Mouse (Mus musculus) mesoderm, embryonic 11.5 days (tissue): ENCODE data around the gene Tmem115.
"Not testable (repeated sequence)": the region's sequence is repeated elsewhere in the genome, so short reads cannot be mapped to it uniquely, and the experiment has no call there.

Experiments
- DNase-seq: peaks from one replicate; pipeline ENCODE4 v3.0.0-alpha.2; 2012; ENCODE audit warnings: low read depth, low spot score

The Tmem115 gene

DNA sequence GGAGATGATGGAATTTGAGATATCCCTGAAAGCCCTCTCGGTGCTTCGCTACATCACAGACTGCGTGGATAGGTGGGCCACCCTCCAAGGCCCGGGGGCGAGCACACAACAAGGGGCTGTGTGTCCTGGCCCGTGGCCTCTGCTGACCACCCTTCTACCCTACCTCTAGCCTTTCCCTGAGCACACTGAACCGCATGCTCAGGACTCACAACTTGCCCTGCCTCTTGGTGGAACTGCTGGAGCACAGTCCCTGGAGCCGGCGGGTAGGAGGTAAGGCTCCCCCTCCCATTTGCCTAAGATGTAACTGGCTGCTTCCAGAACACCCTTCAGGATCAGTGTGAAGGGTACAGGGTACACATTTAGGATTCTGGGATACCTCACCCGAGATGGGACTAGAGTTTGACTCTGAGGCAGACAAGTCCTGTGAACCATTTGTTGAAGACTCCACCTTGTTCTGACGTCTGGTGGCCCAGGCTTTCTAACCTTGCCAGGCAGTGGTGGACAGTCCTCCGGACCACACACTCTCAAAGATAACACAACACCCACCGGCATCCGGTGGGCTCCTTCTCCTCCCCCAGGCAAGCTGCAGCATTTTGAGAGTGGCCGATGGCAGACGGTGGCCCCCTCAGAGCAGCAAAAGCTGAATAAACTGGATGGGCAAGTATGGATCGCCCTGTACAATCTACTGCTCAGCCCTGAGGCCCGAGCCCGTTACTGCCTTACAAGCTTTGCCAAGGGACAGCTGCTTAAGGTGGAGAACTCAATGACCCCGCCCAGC lies 15.7 kb downstream of the Tmem115 start:
- DNase-seq = no peak

DNA sequence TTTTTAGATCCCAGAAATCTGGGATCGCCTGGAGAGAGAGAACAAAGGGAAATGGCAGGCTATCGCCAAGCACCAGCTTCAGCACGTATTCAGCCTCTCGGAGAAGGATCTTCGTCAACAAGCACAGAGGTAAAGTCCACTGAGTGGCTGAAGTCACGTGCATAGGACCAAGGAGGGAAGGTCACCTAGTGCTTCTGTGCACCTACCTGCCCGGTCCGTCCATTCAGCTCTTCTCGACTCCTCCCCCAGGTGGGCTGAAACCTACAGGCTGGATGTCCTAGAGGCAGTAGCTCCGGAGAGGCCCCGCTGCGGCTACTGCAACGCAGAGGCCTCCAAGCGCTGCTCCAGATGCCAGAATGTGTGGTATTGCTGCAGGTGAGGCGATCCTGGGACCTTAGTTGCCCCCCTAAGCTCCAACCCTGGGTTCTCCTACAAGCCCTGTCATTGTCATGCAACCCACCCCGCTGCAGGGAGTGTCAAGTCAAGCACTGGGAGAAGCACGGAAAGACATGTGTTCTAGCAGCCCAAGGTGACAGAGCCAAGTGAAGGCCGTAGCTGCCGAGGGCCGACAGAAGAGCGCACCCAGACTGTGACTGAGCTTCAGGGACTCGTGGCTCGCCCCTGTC lies 16.9 kb downstream of the Tmem115 start:
- DNase-seq = no peak

DNA sequence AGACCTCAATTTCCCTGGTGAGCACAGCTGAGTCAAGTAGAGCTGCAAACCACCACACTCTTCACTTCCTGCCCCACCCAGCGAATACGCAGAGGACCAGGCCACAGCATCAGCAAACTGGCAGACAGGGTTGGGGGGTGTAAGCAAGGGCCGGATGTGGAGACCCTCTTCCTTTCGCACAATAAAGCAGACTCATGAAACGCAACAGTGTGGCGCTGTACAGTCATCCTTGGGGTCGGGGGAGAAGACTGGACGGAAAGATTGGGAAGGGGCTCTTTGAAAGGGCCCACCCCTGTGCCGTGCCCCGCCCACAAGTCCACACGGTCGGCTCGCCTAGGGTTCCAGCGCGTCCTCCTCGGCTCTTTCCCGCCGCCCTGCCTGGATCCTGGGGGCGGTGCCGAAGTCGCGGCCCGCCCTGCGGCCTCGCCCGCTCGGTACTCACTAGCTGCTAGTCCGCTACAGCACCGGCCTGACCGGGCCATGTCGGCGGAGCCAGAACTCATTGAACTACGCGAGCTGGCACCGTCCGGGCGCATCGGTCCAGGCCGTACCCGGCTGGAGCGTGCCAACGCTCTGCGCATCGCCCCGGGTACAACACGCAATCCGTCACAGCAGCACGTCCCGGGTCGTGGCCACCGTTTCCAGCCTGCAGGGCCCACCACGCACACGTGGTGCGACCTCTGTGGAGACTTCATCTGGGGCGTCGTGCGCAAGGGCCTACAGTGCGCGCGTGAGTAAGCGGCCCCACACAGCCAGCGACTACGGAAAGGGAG lies 17.6 kb downstream of the Tmem115 start, which contains the start of gene Rassf1:
Rassf1 (plus strand) TSS at position 439 of the 773 bp plus-strand sequence.
- DNase-seq = peak; percentile 68

DNA sequence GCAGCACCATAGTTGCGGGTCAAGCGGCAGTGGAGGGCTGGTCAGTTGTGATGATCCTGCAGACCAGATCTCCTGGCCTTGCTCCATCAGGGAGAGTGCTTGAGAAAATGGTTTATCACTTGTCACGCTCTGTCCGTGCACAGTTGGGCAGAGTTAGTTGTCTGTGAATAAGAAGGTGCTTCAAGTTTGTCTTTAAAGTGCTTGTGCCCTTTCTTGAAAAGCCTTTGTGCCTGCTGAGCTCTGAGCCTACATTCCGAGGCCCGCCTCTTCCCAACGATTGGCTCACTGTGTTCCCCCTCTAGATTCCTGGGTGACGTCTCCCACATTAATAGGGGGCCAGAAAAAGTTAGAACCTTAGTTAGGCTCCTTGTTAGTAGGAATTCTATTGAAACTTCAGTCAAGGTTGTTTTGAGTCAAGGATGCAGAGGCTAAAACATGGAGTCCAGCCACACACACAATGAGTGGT lies 18.2 kb downstream of the Tmem115 start:
- no peak for DNase-seq

DNA sequence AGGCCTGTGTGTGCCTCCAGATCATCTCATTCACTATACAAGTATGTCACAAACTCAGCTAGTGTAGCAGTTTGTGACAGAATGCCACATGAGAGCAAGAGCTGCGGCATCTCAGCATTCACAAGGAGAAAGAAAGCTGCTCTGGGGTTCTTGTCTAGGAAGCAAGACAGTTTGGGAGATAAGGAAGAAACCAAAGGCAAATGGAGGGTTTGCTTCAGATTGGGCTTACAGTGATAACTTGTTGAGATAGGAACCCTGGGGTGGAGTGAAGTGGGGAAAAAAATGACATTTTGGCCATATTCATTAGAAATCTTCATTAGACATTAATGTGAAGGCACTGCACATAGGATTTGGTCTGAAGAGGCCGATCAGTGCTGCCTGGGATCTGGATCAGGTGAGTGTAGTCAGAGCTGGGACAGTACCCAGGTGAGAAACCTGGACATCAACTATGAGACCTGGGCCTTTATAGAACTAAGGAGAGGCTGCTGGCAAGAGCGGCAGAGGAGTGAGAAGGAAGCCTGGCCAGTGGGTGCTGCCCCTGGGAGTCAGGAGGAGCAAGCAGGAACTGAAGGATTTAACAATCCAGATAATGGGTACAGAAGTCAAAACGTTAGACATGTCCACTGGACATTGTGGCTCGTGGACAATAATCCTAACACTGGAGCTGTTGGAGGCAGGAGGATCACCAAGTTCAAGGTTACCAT lies 19.1 kb downstream of the Tmem115 start:
- DNase-seq = no peak

DNA sequence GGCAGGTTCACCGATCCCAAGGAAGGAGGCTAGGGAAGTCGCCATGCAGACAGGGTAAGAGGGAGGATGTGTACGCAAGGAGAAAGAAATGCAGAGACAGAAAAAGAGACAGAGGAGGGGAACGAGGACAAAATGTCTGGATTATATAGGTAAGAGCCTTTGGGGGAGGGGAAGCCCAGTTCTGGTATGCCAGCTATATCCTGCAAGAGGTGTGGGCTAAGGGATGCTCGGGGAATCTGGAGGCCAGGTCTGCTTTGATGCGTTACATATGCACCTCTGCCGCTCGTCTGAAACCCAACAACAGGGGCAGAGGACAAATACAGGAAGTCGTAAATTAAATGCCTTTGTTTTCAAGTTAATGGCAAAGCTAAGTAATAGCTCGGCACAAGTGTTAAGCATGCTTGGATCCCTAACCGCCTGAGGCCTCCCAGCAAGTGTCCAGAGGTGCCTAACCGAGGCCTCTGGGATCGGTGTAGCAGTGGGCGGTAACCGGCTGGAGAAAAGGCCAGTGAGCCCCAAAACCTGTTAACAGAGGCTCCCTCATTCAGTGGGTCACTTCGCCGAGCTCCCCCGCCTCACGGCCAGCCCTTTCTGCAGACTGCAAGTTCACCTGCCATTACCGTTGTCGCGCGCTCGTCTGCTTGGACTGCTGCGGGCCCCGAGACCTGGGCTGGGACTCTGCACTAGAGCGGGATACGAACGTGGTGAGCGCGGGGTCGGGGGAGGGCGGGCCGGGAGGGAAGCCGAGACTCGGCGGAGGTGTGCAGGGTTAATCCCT lies 20.0 kb downstream of the Tmem115 start:
- DNase-seq = no peak

DNA sequence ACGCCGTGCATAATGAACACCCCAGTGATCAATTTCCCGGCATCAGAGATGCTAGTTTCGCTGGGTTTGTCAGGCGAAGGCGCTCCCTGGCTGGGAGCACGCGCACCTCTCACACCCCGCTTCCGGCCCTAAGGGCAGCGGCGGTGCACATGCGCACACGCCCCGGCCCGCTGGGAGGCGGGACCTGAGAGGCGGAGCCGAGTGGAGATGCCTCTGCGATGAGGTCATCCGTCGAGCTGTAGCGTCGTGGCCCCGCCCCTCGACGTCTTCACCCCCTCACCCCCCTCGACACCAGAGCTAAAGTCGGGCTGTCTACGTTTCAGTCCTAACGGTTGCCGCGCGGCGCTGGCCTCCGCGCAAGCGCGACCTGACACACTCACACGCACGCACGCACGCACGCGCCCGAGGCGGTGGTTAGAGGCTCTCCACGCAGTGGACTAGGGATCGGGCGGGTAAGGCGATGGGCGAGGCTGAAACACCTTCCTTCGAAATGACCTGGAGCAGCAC lies 20.6 kb downstream of the Tmem115 start:
- peak; percentile 99 for DNase-seq

DNA sequence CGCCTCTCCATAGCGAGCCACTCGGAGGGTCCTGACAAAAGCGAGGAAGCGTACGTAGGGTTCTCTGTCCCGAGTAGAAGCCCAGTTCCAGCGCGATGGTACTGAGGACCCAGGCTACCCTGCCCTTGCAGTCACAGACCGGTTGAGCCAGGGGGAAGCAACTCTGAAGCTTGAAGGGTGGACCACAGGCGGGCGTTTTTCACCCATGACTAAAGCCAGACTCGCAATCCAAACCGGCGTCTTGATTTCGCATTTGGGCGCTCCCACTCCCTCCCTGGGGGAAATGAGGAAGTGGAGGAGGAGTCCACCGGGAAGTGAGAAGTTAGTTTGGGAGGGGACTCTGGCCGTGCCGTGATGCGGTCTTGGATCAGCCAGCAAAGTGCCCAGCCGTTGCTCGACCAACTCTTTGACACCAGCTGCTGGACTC lies 21.3 kb downstream of the Tmem115 start:
- DNase-seq = peak; percentile 60

DNA sequence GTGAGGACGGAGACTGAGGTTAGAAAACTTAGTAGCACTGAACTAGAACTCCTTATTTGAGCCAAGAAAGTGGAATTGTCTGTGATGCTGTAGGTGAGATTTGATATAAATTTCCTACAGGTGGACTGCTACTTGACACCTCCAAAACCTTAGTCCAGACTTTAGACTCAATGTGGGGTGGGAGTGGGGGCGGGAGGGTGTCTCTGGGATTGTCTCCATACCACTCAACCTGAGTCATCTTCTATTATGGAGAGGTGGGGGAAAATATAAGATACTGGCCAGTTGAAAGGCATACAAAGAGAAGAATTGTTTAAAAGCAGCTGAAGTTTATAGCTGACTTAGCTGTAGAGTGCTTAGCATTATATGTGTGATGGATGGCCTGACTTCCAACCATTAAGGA lies 22.0 kb downstream of the Tmem115 start:
- DNase-seq = no peak

DNA sequence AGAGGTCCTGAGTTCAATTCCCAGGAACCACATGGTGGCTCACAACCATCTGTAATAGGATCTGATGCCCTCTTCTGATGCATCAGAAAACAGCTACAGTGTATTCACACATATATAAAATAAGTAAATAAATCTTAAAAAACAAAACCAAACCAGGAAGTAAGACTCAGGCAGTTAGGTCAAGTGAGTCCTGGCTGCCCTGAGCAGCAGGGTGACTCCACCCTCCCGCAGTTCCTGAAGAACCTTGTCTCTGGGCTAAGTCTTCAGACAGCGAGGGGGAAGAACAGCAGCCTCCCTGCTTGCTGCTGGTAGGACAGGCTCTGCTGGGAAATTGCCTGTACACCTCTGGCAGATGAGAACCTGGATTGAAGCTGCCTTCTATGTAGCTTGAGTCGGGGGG lies 22.6 kb downstream of the Tmem115 start:
- DNase-seq = no peak

DNA sequence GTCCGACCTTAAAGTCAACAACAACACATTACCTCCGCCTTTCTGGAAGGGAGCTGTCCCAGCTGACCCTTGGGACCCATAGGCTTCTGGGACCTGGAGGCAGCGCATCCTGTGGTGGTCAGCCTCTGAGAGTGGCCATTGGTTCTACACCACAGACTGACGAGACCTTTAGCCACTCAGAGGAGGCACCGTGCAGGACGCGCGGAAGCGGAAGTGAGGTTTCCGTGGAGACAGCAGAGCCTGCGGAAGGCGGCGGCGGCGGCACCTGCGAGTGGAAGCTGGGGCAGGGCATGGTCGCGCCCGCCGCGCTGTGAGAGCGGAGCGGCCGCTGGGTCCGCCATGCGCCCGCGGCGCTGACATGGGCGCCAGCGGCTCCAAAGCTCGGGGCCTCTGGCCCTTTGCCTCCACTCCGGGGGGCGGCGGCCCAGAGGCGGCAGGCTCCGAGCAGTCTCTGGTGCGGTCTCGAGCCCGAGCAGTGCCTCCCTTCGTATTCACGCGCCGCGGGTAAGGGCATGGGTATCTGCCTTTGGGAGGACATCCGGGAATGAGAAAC lies 29.4 kb downstream of the Tmem115 start, which contains the start of gene Tusc2:
Tusc2 (plus strand) TSS at position 227 of the 553 bp plus-strand sequence.
- peak; percentile 95 for DNase-seq

DNA sequence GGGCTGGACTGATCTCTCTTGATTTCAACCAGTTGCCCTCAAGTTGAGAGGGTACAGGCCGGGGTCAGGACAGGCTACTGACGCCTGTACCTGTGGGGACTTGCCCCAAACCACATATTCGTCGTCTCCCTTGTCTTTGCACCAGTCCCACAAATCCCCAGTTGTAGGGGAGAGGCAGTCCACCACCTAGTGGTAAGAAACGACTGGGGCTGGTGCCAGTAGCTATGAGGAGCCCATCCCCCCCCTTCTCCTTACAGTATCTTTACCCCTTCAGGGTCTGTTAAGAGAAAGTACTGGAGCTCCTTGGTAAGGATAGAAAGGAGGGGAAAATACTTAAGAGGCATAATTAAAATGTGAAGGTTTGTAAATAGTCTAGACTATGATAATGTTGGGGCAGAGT lies 31.8 kb downstream of the Tmem115 start:
- DNase-seq = not testable (repeated sequence)

DNA sequence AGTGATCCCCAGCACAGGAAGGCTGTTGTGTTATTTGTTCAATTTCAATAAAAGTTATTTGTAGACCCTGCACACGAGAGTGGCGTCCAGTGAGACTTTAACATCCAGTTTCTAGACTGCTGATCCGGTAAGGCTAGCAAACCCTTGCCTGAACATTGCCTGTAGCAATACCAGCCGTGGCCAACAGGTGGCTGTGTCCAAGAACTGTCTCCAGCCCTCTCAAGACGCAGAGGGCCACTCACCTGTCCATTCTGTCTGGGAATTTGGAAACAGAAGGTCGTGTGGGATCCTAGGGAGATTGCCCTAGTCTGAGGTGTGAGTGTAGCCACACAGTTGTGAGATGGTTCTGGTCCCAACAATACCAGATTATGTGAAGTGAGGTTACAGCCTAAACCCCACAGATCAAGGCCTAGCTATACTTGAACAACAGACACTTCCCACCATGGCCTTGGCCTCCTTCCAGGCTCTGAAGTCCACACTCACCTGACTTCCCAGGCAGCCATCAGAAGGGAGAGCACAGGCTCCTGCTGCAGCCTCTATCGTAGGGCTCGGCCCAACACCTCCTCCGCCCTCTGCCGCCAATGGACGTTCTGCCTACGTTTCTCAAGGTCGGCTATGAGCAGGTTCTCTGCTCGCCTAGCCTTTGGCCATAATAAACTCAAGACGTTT lies 32.4 kb downstream of the Tmem115 start:
- peak; percentile 76 for DNase-seq

DNA sequence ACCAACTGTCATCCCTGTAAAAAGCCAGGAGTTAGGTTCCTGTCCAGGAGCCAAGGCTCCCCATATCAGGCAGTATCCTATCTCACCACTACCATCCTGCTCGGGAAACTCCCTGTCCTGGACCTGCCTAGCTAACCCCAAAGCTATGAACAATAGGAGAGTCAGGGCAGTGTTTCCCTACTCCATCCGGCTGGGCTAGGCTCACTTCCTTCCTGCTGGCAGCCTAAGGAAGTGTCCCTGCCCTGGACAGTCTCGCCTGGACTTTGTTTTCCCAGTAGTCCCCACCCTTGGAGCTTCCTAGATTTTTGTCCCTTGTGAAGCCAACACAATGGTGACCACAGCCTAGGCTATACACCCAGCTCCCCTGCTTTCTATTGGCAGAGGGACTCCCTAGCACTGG lies 33.1 kb downstream of the Tmem115 start:
- DNase-seq = no peak

DNA sequence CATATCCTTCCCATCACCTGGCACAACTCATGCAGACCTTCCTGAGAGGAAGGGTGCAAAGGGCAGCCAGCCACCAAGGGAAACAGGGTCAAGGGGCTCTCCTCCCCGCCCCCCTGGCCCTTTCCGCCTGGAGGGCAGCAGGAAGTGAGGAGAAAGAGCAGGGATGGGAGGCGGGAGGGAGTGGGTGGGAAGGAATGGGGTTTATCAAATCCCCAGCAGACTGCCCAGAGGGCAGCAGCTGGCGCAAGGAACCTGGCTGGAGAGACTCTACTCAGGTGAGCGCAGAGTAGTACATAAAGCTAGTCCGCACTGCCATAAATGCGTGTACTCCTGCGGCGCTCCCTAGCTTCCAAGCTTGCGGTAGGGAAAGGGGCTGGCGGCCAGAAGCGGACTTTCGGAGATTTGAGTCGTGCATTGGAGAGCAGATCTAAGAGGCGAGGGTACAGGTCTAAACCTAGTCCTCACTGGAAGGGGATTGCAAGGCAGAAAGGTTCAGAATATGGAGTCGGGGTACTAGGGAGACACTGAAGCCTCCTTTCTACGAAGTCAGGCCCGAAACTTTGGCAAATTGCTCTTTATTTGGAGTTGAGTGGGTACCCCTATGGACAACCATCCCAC lies 34.1 kb downstream of the Tmem115 start, which contains the start of gene Hyal2:
Hyal2 (plus strand) TSS at position 244 of the 618 bp plus-strand sequence.
- no peak for DNase-seq

DNA sequence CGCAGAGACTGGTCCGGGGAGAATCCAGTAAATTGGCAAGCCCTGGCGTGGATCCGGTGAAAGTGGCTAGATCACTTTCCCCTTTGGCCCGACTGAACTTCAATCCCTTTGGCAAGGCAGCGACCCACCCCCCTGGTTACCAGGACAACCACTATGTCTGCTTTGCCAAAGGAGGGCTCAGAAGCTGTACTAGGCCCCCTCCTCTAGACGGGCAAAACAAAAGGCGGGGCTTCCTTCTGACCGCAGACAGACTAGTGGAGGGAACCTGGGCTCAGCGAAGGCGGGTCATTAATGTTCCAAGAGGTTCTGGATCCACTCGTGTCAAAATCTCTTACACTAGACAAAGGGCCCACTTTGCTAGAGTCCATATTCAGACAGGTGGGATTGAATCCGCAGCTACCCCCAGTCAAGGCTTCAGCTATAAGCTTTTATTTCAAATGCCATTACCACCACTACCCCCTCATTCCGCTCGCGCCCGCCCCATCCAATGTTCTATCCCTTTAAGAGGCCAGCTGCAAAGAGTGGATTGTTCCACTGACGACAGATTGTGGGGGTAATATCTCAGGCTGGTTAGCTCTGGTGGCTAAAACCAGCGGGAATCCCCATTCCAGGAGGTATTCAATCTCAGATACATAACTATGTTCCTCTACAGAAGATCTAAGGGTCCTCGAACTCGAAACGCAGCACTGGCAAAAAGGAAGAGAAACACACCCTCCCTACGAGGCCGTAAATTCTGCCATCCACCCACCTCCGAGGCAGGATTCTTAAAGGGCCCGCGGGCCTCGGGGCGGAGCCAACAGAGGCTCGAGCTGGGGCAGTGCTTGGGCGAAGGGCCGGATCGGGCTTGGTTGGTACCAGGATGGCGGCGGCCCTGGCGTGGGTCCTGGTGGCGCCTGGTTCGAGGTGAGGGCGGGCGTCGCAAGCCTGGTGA lies 34.9 kb downstream of the Tmem115 start:
- peak; percentile 91 for DNase-seq

DNA sequence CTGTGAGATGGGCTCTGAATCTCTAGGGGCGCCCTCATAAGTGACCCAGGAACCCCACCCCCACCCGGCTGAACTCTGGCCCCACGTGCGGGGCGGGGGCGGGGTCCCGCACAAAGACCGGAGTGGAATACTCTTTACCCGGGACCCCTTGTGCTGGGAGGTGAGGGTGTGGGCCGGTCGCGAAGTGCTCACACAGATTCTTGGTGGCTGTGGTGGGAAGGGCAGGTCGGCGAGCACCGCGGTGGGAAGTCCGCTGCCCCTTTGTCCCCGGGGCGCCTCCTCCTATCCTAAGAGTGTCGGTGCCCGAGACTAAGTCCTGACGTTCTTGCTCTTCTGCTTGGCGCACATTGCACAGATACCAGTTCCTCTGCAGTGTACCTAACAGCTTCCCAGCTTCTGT lies 35.5 kb downstream of the Tmem115 start:
- no peak for DNase-seq

DNA sequence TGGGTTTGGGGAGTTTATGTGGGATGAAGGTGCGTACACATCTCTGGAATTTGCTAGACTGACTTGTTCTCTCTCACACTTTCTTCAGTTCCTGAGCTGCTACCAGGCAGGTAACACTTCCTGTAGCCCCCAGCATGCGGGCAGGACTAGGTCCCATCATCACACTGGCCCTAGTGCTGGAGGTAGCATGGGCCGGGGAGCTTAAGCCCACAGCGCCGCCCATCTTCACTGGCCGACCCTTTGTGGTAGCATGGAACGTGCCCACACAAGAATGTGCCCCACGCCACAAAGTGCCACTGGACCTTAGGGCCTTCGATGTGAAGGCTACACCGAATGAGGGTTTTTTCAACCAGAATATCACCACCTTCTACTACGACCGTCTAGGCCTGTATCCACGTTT lies 36.3 kb downstream of the Tmem115 start:
- DNase-seq = no peak
